Mouse (Mus musculus) liver, embryonic 13.5 days (tissue): Measurements from ENCODE around the gene Galnt2. TPM values are rescaled to one million over a fixed set of nuclear protein-coding genes. Genes with fewer than 3 reads are reported as not detected.

Experiments
- ATAC-seq: fragments of 200-750 bp; cut with Nextera tagmentation; 2 replicates; pipeline ENCODE4 v1.8.0; 2017; ENCODE audit warnings: low read depth, mild to moderate bottlenecking, moderate number of reproducible peaks, moderate library complexity
- DNase-seq: peaks from one replicate; pipeline ENCODE4 v3.0.0; 2022
- H3K27ac ChIP-seq: fragments of 300-500 bp; sonication (generic); 2 replicates; pipeline ENCODE4 v1.5.1; 2015; ENCODE audit warnings: moderate library complexity, mild to moderate bottlenecking, inconsistent platforms
- H3K27me3 ChIP-seq: fragments of 300-500 bp; sonication (generic); 2 replicates; pipeline ENCODE4 v1.6.1; 2015; ENCODE audit warnings: mild to moderate bottlenecking, inconsistent platforms
- H3K36me3 ChIP-seq: fragments of 300-500 bp; sonication (generic); 2 replicates; pipeline ENCODE4 v1.6.1; 2015; ENCODE audit warnings: mild to moderate bottlenecking, inconsistent platforms
- H3K4me1 ChIP-seq: fragments of 300-500 bp; sonication (generic); replicated peaks from 2 replicates; pipeline ENCODE4 v1.6.1; 2015; ENCODE audit warnings: inconsistent platforms
- H3K4me2 ChIP-seq: fragments of 300-500 bp; sonication (generic); 2 replicates; pipeline ENCODE4 v1.6.1; 2015; ENCODE audit warnings: inconsistent platforms, mild to moderate bottlenecking, moderate library complexity
- H3K4me3 ChIP-seq: fragments of 300-500 bp; sonication (generic); replicated peaks from 2 replicates; pipeline ENCODE4 v1.5.1; 2015; ENCODE audit warnings: mild to moderate bottlenecking, inconsistent platforms
- H3K9ac ChIP-seq: fragments of 300-500 bp; sonication (generic); 2 replicates; pipeline ENCODE4 v1.6.1; 2015; ENCODE audit warnings: mild to moderate bottlenecking, inconsistent platforms
- H3K9me3 ChIP-seq: fragments of 300-500 bp; sonication (generic); replicated peaks from 2 replicates; pipeline ENCODE4 v1.6.1; 2016; ENCODE audit warnings: inconsistent platforms
- WGBS: fragments of 180-500 bp; shearing (Covaris S2); methylation state at CpG from one replicate; pipeline ENCODE4 v1.1.7; 2015; ENCODE audit not compliant: insufficient replicate concordance; 5-methylcytosine and 5-hydroxymethylcytosine counted together
- polyA plus RNA-seq: library from polyadenylated mRNA; unstranded; fragments of >200 nt; fragmentation: Nextera tagmentation; extraction: Ambion mirVana; gene quantifications from 2 replicates; pipeline ENCODE4 v1.2.1, GENCODE M21; 2015

Gene Galnt2
- 20.5 and 26.0 TPM in 2 replicates for polyA plus RNA-seq

GRCm38 (mm10) chr8:124231176-124231484, at the start of gene Galnt2:
Gene Galnt2 (plus strand): TSS chr8:124231391.
- no peaks in the 10 kb centered on the region for H3K36me3 ChIP-seq
- under 1% methylated on average over 43 of the region's 53 CpGs for WGBS
- H3K4me3 ChIP-seq, result peak within 1 kb of the TSS; percentile 85
- peak; percentile 74 for DNase-seq
- peak; percentile 89 for ATAC-seq
- no peaks in the 10 kb centered on the region for H3K9me3 ChIP-seq
- H3K4me1 ChIP-seq, result peaks cover 47% of the 10 kb centered on the region
- peak within 1 kb of the TSS; percentile 88 for H3K9ac ChIP-seq
- H3K4me2 ChIP-seq, result peak within 1 kb of the TSS; percentile 96
- H3K27ac ChIP-seq, result peak within 1 kb of the TSS; percentile 68
- H3K27me3 ChIP-seq, result peaks cover 10% of the 10 kb centered on the region; the same call in 1 of the 2 replicates

GRCm38 (mm10) chr8:124181751-124182150, 49.4 kb upstream of the Galnt2 start:
- DNase-seq (no peak), ATAC-seq (no peak)

GRCm38 (mm10) chr8:124182224-124182623, 49.0 kb upstream of the Galnt2 start:
- no peaks in the 10 kb centered on the region for H3K36me3 ChIP-seq
- no peak overlapping the region for H3K4me3 ChIP-seq
- no peak overlapping the region for H3K4me2 ChIP-seq
- WGBS, result 58% methylated on average over 13 of the region's 13 CpGs
- H3K4me1 ChIP-seq, result no peaks in the 10 kb centered on the region
- DNase-seq (no peak), ATAC-seq (no peak)
- H3K27me3 ChIP-seq, result no peaks in the 10 kb centered on the region
- no peak overlapping the region for H3K9ac ChIP-seq
- no peak overlapping the region for H3K27ac ChIP-seq
- no peaks in the 10 kb centered on the region for H3K9me3 ChIP-seq

More at GRCm38 (mm10) chr8:124181751-124182150, 49.4 kb upstream of the Galnt2 start:
- Histone ChIP-seq H3K27me3 (no peaks in the 10 kb centered on the region), H3K4me1 (no peaks in the 10 kb centered on the region), H3K9me3 (no peaks in the 10 kb centered on the region), H3K9ac (no peak overlapping the region), H3K27ac (no peak overlapping the region), H3K36me3 (no peaks in the 10 kb centered on the region), H3K4me2 (no peak overlapping the region), H3K4me3 (no peak overlapping the region)
- WGBS, result 67% methylated on average over 5 of the region's 5 CpGs

DNA sequence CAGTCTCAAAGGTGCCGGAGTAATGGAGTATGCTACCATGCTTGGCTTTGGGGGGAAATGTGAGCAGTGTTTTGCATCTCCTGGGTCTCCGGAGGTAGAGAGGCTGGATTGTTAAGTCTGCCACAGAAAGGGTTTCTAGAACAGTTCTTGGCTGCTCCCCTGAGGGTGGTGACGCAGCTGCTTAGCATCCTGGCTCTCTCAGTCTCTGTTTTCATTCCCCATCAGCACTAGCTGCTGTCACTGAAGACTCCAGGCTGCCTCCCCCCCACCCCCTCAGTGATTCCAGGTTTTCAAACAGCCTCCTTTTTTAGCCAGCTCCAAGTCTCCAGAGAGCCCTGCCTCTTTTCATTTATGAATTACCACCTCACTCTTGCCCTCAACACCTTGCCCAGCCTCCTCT, 47.1 kb upstream of the Galnt2 start:
- no peak for DNase-seq
- 61% methylated on average over 3 of the region's 3 CpGs for WGBS
- H3K36me3 ChIP-seq, result no peaks in the 10 kb centered on the region
- no peak overlapping the region for H3K4me2 ChIP-seq
- ATAC-seq, result no peak
- H3K9me3 ChIP-seq, result no peaks in the 10 kb centered on the region
- no peaks in the 10 kb centered on the region for H3K4me1 ChIP-seq
- no peak overlapping the region for H3K4me3 ChIP-seq
- H3K9ac ChIP-seq, result no peak overlapping the region
- no peaks in the 10 kb centered on the region for H3K27me3 ChIP-seq
- H3K27ac ChIP-seq, result no peak overlapping the region

DNA sequence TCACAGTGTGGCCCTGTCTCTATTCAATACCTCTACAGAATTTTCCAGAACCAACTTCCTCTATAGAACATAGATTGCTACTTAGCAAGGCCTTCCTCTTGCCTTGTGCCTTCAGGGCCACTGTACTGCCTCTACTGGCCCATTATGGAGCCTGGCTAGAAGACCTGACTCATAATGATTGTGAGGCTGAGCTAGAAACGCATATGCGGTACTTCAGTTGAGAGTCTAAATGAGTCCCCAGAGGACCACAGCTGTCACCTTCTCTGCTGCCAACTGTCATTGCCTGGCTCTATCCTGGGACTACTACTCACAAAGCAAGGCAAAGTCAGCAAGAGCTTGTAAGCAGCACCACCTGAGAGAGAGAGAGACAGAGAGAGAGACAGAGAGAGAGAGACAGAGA, 46.7 kb upstream of the Galnt2 start:
- no peak overlapping the region for H3K4me2 ChIP-seq
- WGBS, result 78% methylated on average over 2 of the region's 2 CpGs

GRCm38 (mm10) chr8:124185081-124185480, 46.1 kb upstream of the Galnt2 start:
- ATAC-seq (no peak), DNase-seq (no peak)
- WGBS, result 76% methylated on average over 6 of the region's 6 CpGs
- no peak overlapping the region for H3K9ac ChIP-seq
- H3K27me3 ChIP-seq, result no peaks in the 10 kb centered on the region
- no peaks in the 10 kb centered on the region for H3K9me3 ChIP-seq
- H3K4me1 ChIP-seq, result no peaks in the 10 kb centered on the region
- H3K27ac ChIP-seq, result no peak overlapping the region
- no peaks in the 10 kb centered on the region for H3K36me3 ChIP-seq
- no peak overlapping the region for H3K4me2 ChIP-seq
- no peak overlapping the region for H3K4me3 ChIP-seq

More for the DNA sequence above, 46.7 kb upstream of the Galnt2 start:
- H3K4me1 ChIP-seq, result no peaks in the 10 kb centered on the region
- no peak overlapping the region for H3K4me3 ChIP-seq
- no peaks in the 10 kb centered on the region for H3K36me3 ChIP-seq
- no peak for DNase-seq
- H3K9me3 ChIP-seq, result no peaks in the 10 kb centered on the region
- H3K27ac ChIP-seq, result no peak overlapping the region
- H3K9ac ChIP-seq, result no peak overlapping the region
- no peak for ATAC-seq
- no peaks in the 10 kb centered on the region for H3K27me3 ChIP-seq

- no peaks in the 10 kb centered on the region for H3K9me3 ChIP-seq
- H3K4me3 ChIP-seq, result no peak overlapping the region
- ATAC-seq (no peak), DNase-seq (no peak)
- H3K4me1 ChIP-seq, result no peaks in the 10 kb centered on the region
- H3K4me2 ChIP-seq, result no peak overlapping the region
- H3K36me3 ChIP-seq, result no peaks in the 10 kb centered on the region
- no peak overlapping the region for H3K9ac ChIP-seq
- WGBS, result 64% methylated on average over 7 of the region's 7 CpGs
- H3K27me3 ChIP-seq, result no peaks in the 10 kb centered on the region
- no peak overlapping the region for H3K27ac ChIP-seq
These were observed 40.8 kb upstream of the Galnt2 start for GRCm38 (mm10) chr8:124190388-124190787.

GRCm38 (mm10) chr8:124192242-124192641, 38.9 kb upstream of the Galnt2 start:
- H3K27me3 ChIP-seq, result no peaks in the 10 kb centered on the region
- H3K9me3 ChIP-seq, result no peaks in the 10 kb centered on the region
- no peak overlapping the region for H3K9ac ChIP-seq
- no peak overlapping the region for H3K27ac ChIP-seq
- no peak for DNase-seq
- H3K4me3 ChIP-seq, result no peak overlapping the region
- WGBS, result 65% methylated on average over 4 of the region's 4 CpGs
- H3K4me1 ChIP-seq, result no peaks in the 10 kb centered on the region
- H3K36me3 ChIP-seq, result no peaks in the 10 kb centered on the region
- no peak for ATAC-seq
- no peak overlapping the region for H3K4me2 ChIP-seq

GRCm38 (mm10) chr8:124192976-124193375, 38.2 kb upstream of the Galnt2 start:
- no peak for DNase-seq
- Histone ChIP-seq H3K36me3 (no peaks in the 10 kb centered on the region), H3K9me3 (no peaks in the 10 kb centered on the region), H3K4me3 (no peak overlapping the region), H3K27me3 (no peaks in the 10 kb centered on the region), H3K27ac (no peak overlapping the region), H3K4me1 (no peaks in the 10 kb centered on the region), H3K9ac (no peak overlapping the region), H3K4me2 (no peak overlapping the region)
- 70% methylated on average over 10 of the region's 10 CpGs for WGBS
- no peak for ATAC-seq

- no peak for ATAC-seq
- 0 out of 2 replicates have a peak, but pooled peaks cover 3% of the 10 kb centered on the region for H3K27me3 ChIP-seq
- no peak for DNase-seq
These were observed 37.2 kb upstream of the Galnt2 start for GRCm38 (mm10) chr8:124193992-124194391.

DNA sequence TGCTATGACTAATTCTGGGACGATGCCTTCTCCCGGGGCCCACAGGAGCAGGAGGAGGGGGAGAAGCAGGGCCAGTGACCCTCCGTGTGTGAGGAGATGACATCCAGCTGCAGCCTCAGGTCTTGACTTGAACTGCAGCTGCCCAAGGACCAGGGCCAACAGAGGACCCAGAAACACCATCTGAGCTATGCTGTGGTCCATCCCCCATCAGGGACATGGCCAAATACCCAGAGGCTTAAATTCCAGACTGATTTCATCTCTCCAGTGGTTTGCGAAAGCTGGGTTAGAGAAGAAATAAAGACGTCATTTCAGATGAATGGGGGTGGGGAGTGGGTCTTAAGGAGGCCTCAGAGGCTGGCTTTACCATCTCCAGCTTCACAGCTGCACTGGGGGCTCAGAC, 35.0 kb upstream of the Galnt2 start:
- Histone ChIP-seq H3K4me2 (no peak overlapping the region), H3K9ac (no peak overlapping the region), H3K27me3 (0 out of 2 replicates have a peak, but pooled peaks cover 3% of the 10 kb centered on the region), H3K36me3 (no peaks in the 10 kb centered on the region), H3K4me1 (no peaks in the 10 kb centered on the region), H3K27ac (no peak overlapping the region), H3K9me3 (no peaks in the 10 kb centered on the region), H3K4me3 (no peak overlapping the region)
- ATAC-seq, result no peak
- no peak for DNase-seq
- 56% methylated on average over 5 of the region's 5 CpGs for WGBS

More at GRCm38 (mm10) chr8:124193992-124194391, 37.2 kb upstream of the Galnt2 start:
- no peak overlapping the region for H3K27ac ChIP-seq
- WGBS, result 70% methylated on average over 5 of the region's 5 CpGs
- no peak overlapping the region for H3K4me2 ChIP-seq
- H3K36me3 ChIP-seq, result no peaks in the 10 kb centered on the region
- no peaks in the 10 kb centered on the region for H3K9me3 ChIP-seq
- no peaks in the 10 kb centered on the region for H3K4me1 ChIP-seq
- no peak overlapping the region for H3K9ac ChIP-seq
- H3K4me3 ChIP-seq, result no peak overlapping the region

GRCm38 (mm10) chr8:124196797-124197196, 34.4 kb upstream of the Galnt2 start:
- Histone ChIP-seq H3K36me3 (no peaks in the 10 kb centered on the region), H3K4me1 (no peaks in the 10 kb centered on the region), H3K4me2 (no peak overlapping the region), H3K9me3 (no peaks in the 10 kb centered on the region), H3K27me3 (0 out of 2 replicates have a peak, but pooled peaks cover 3% of the 10 kb centered on the region), H3K27ac (no peak overlapping the region), H3K4me3 (no peak overlapping the region), H3K9ac (no peak overlapping the region)
- no peak for ATAC-seq
- no peak for DNase-seq
- 46% methylated on average over 5 of the region's 5 CpGs for WGBS
